Mouse (Mus musculus) CH12.LX (cell line): ENCODE results near the gene Iqca. TPM values are rescaled to one million over a fixed set of nuclear protein-coding genes. Genes with fewer than 3 reads are reported as not detected.

Source experiments
- DNase-seq: peaks from one replicate; pipeline ENCODE4 v3.0.0-alpha.2; 2013; ENCODE audit errors: extremely low read depth
- H3K27ac ChIP-seq: 2 replicates; pipeline ENCODE4 v1.5.1; 2012; ENCODE audit warnings: low read depth, mild to moderate bottlenecking, control low read depth, moderate library complexity; ENCODE audit not compliant: insufficient read depth
- H3K27me3 ChIP-seq: replicated peaks from 2 replicates; pipeline ENCODE3; 2012; ENCODE audit warnings: inconsistent platforms
- H3K36me3 ChIP-seq, 2 experiments: replicated peaks in 1 of 2; 2 replicates each; pipeline versions ENCODE3 to v1.6.1; 2012; ENCODE audit warnings: inconsistent platforms in 1 of 2, low read length in 1 of 2, mild to moderate bottlenecking in 1 of 2, mixed read lengths in 1 of 2, moderate library complexity in 1 of 2; ENCODE audit not compliant: control insufficient read depth in 1 of 2, insufficient read depth in 1 of 2
- H3K4me1 ChIP-seq, 2 experiments: 2 replicates each; pipeline ENCODE4 v1.6.1; 2012; ENCODE audit warnings: inconsistent platforms in 1 of 2, moderate library complexity in 1 of 2; ENCODE audit not compliant: insufficient read depth in 2 of 2, control insufficient read depth in 1 of 2
- H3K4me2 ChIP-seq: 2 replicates; pipeline ENCODE4 v1.6.1; 2012; ENCODE audit warnings: low read depth, mild to moderate bottlenecking, control low read depth; ENCODE audit not compliant: poor library complexity, insufficient read depth, severe bottlenecking
- H3K4me3 ChIP-seq, 3 experiments: fragments of 150-350 bp in 1 of 3; sonication (generic) in 1 of 3; replicated peaks in 1 of 3; 2 replicates each; pipeline versions ENCODE3 to v1.5.1; 2011 to 2012; ENCODE audit warnings: low read depth in 2 of 3, low read length in 2 of 3, mild to moderate bottlenecking in 2 of 3, moderate library complexity in 2 of 3, control low read depth in 1 of 3, improper control_type of control experiment in 1 of 3, inconsistent platforms in 1 of 3, mixed read lengths in 1 of 3; ENCODE audit not compliant: poor library complexity in 1 of 3
- H3K79me2 ChIP-seq: replicated peaks from 2 replicates; pipeline ENCODE4 v1.6.1; 2012; ENCODE audit warnings: mild to moderate bottlenecking, moderate library complexity; ENCODE audit not compliant: control insufficient read depth, poor library complexity, insufficient read depth, severe bottlenecking; ENCODE audit errors: extremely low read depth
- H3K9ac ChIP-seq: 2 replicates; pipeline ENCODE4 v1.6.1; 2012; ENCODE audit warnings: low read depth, mild to moderate bottlenecking, control low read depth, moderate library complexity; ENCODE audit not compliant: insufficient read depth
- H3K9me3 ChIP-seq: replicated peaks from 2 replicates; pipeline ENCODE3; 2012; ENCODE audit warnings: low read length, inconsistent platforms, mixed read lengths
- CHD1 ChIP-seq: IDR thresholded peaks from 2 replicates; pipeline ENCODE4 v1.6.1; 2012; ENCODE audit warnings: low read depth, low read length, improper control_type of control experiment, inconsistent platforms
- CHD2 ChIP-seq: IDR thresholded peaks from 2 replicates; pipeline ENCODE4 v1.6.1; 2011; ENCODE audit warnings: low read length, improper control_type of control experiment
- ELF1 ChIP-seq: IDR thresholded peaks from 2 replicates; pipeline ENCODE4 v1.6.1; 2014; ENCODE audit warnings: low read depth, mild to moderate bottlenecking, inconsistent platforms, low read length, improper control_type of control experiment
- EP300 ChIP-seq: IDR thresholded peaks from 2 replicates; pipeline ENCODE4 v1.6.1; 2011; ENCODE audit warnings: low read length, improper control_type of control experiment
- ETS1 ChIP-seq: conservative IDR thresholded peaks from 2 replicates; pipeline ENCODE4 v1.6.1; 2012; ENCODE audit warnings: low read depth, mild to moderate bottlenecking, inconsistent platforms, low read length, improper control_type of control experiment, moderate library complexity
- HCFC1 ChIP-seq: IDR thresholded peaks from 2 replicates; pipeline ENCODE4 v1.6.1; 2012; ENCODE audit warnings: low read depth, mild to moderate bottlenecking, inconsistent platforms, low read length, improper control_type of control experiment
- JUND ChIP-seq: conservative IDR thresholded peaks from 2 replicates; pipeline ENCODE4 v1.6.1; 2011; ENCODE audit warnings: low read depth, low read length, improper control_type of control experiment
- MAX ChIP-seq: IDR thresholded peaks from 2 replicates; pipeline ENCODE4 v1.6.1; 2011; ENCODE audit warnings: low read length, improper control_type of control experiment
- MAZ ChIP-seq: IDR thresholded peaks from 2 replicates; pipeline ENCODE4 v1.6.1; 2012; ENCODE audit warnings: low read depth, mild to moderate bottlenecking, inconsistent platforms, low read length, improper control_type of control experiment, moderate library complexity
- MXI1 ChIP-seq: IDR thresholded peaks from 2 replicates; pipeline ENCODE4 v1.6.1; 2011; ENCODE audit warnings: mild to moderate bottlenecking, low read depth, low read length, improper control_type of control experiment
- MYC ChIP-seq: IDR thresholded peaks from 2 replicates; pipeline ENCODE4 v1.6.1; 2011; ENCODE audit warnings: low read depth, mild to moderate bottlenecking, improper control_type of control experiment, low read length
- NELFE ChIP-seq: IDR thresholded peaks from 2 replicates; pipeline ENCODE4 v1.6.1; 2011; ENCODE audit warnings: low read depth, low read length, improper control_type of control experiment
- PAX5 ChIP-seq: IDR thresholded peaks from 2 replicates; pipeline ENCODE4 v1.6.1; 2012; ENCODE audit warnings: low read length, inconsistent platforms, mixed read lengths
- POLR2A ChIP-seq: IDR thresholded peaks from 2 replicates; pipeline ENCODE4 v1.6.1; 2011; ENCODE audit warnings: low read depth, mild to moderate bottlenecking, improper control_type of control experiment, low read length
- RAD21 ChIP-seq: IDR thresholded peaks from 2 replicates; pipeline ENCODE4 v1.6.1; 2011; ENCODE audit warnings: low read depth, mild to moderate bottlenecking, low read length, improper control_type of control experiment, moderate library complexity
- RCOR1 ChIP-seq: conservative IDR thresholded peaks from 2 replicates; pipeline ENCODE4 v1.6.1; 2012; ENCODE audit warnings: low read depth, mild to moderate bottlenecking, inconsistent platforms, low read length, improper control_type of control experiment
- SMC3 ChIP-seq: IDR thresholded peaks from 2 replicates; pipeline ENCODE4 v1.6.1; 2011; ENCODE audit warnings: low read depth, low read length, improper control_type of control experiment
- TBP ChIP-seq: conservative IDR thresholded peaks from 2 replicates; pipeline ENCODE4 v1.6.1; 2011; ENCODE audit warnings: low read depth, low read length, improper control_type of control experiment
- USF1 ChIP-seq: IDR thresholded peaks from 2 replicates; pipeline ENCODE4 v1.6.1; 2014; ENCODE audit warnings: low read depth, mild to moderate bottlenecking, inconsistent platforms, low read length, improper control_type of control experiment
- ZKSCAN1 ChIP-seq: IDR thresholded peaks from 2 replicates; pipeline ENCODE4 v1.6.1; 2012; ENCODE audit warnings: low read depth, inconsistent platforms, low read length, improper control_type of control experiment, borderline replicate concordance
- ZNF384 ChIP-seq: IDR thresholded peaks from 2 replicates; pipeline ENCODE4 v1.6.1; 2012; ENCODE audit warnings: low read depth, low read length, improper control_type of control experiment, inconsistent platforms
- dilution Hi-C: fragments of 300-500 bp; cut with MboI; formaldehyde crosslinking; loops from 2 replicates; pipeline ENCODE4 v1.14.3; 2020; ENCODE audit warnings: low sequenced_read_pairs; ENCODE audit not compliant: extremely low pct_unique_long_range_greater_than_20kb, extremely low pct_ligation_motif_present
- in situ Hi-C: fragments of 300-500 bp; cut with MboI; formaldehyde crosslinking; loops from 3 replicates; pipeline ENCODE4 v1.14.3; 2019; ENCODE audit warnings: low sequenced_read_pairs, low pct_ligation_motif_present, low pct_unique_long_range_greater_than_20kb, mixed read lengths
- polyA plus RNA-seq: library from polyadenylated mRNA; unstranded; fragments of >175 nt; gene quantifications from 2 replicates; pipeline ENCODE4 v1.2.1, GENCODE M21; 2012; ENCODE audit warnings: low read depth; ENCODE audit not compliant: insufficient read length
- total RNA-seq, 2 experiments: library from RNA; depleted of rRNA; stranded (reverse); fragments of 300-350 nt in 1 of 2; fragments of >200 nt in 1 of 2; gene quantifications; 2 replicates each; pipeline ENCODE4 v1.2.3; 2012 to 2014

Gene Iqca
- total and polyA plus RNA-seq, 3 experiments, result 0.19 TPM; not detected in 2

DNA sequence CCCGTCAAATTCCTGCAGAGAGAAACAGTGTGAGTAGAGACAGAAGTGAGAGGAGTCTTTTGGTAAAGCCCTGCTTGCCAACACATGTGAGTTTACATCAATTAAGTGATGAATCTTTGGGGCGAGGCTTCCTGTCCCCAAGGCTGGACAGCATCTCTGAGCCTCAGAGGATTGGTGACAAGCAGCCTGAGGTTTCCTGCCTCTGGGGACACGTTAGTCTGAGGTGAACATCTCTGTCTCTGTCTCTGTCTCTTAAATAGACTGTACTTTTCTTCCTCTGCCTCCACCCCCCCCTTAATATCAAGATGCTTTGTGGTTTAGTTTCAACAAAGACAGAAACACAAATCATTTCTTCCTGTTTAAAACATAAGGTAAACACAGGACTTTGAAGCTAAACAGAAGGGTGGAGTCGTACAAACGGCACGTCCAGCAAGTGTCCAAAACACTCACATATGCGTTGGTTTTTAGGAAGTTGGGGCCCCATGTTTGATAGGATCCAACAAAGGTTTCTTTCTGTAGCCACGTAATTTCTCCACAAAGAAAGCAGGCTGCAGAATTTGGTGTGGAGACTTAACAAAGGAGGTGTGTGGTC, 49.2 kb downstream of the Iqca start:
- Histone ChIP-seq H3K27me3 (no peaks in the 10 kb centered on the region), H3K79me2 (no peaks in the 10 kb centered on the region), H3K4me1 (peaks cover 0 to 8% of the 10 kb centered on the region in 2 experiments; a peak in 1 of 4 replicates), H3K4me3 (no peak overlapping the region), H3K9me3 (no peaks in the 10 kb centered on the region), H3K27ac (no peak overlapping the region), H3K9ac (no peak overlapping the region), H3K36me3 (no peaks in the 10 kb centered on the region), H3K4me2 (no peak overlapping the region)
- dilution Hi-C loops (no loop called here), in situ Hi-C loops (no loop called here)
- TF ChIP-seq EP300 (no peak), TBP (no peak), ETS1 (no peak), SMC3 (no peak), RCOR1 (no peak)
- no peak for DNase-seq

DNA sequence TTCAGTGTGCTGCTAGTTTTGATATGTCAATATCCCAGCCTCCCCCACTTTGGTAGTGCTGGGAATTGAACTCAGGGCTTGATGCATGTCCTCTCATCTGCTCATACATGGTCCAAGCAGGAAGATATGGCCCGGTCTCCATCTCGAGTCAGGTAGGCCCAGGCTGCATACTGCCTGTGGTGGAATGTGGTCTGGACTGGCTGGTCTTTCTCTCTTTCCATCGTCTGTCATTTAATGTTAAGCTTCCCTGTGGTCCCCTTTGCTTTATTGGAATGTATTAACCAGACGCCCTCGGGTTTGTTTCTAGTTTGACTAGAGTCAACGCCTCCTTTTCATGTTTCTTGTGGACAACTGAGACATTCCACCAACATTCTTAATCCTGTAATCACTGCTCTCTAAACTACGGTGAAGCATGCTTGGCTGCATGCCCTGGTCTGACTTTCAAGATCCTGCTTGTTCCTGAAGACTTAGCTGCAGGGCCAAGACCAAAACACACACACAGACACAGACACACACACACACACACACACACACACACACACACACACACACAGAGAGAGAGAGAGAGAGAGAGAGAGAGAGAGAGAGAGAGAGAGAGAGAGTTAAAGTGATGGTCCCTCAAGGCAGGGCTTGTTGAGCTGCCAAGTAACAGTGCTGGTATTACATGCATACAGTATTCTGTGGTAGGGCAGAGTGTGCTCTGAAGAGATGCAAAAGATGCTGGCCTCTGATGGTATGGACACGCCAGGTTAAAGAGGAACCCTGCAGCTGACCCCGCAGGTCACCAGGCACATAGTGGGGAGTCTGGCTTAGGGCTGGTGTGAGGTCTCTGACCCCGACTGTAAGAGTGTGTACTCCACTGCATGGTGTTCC, 52.6 kb downstream of the Iqca start:
- H3K4me2 ChIP-seq, result no peak overlapping the region
- peaks cover 0 to 8% of the 10 kb centered on the region in 2 experiments; a peak in 1 of 4 replicates for H3K4me1 ChIP-seq
- no peak overlapping the region for H3K4me3 ChIP-seq
- no peaks in the 10 kb centered on the region for H3K36me3 ChIP-seq
- H3K9me3 ChIP-seq, result no peaks in the 10 kb centered on the region
- no peak overlapping the region for H3K9ac ChIP-seq
- no peaks in the 10 kb centered on the region for H3K27me3 ChIP-seq
- dilution Hi-C loops, result no loop called here
- no peak for TF ChIP-seq JUND
- no peak for TF ChIP-seq CHD2
- no peak for TF ChIP-seq ZNF384
- TF ChIP-seq EP300, result no peak
- TF ChIP-seq NELFE, result no peak
- no peak for TF ChIP-seq MAX
- TF ChIP-seq CHD1, result no peak
- no peak for TF ChIP-seq ELF1
- no peak for TF ChIP-seq HCFC1
- TF ChIP-seq ZKSCAN1, result no peak
- no peak for TF ChIP-seq MXI1
- TF ChIP-seq RAD21, result no peak
- no peak for TF ChIP-seq PAX5
- TF ChIP-seq MAZ, result no peak
- TF ChIP-seq MYC, result no peak
- TF ChIP-seq POLR2A, result no peak
- TF ChIP-seq USF1, result no peak
- DNase-seq, result no peak
- in situ Hi-C loops, result no loop called here
- no peak overlapping the region for H3K27ac ChIP-seq
- H3K79me2 ChIP-seq, result no peaks in the 10 kb centered on the region
